Mouse (Mus musculus) bone marrow macrophage, adult 2 months (primary cell): ENCODE data around the gene Kcnk15.

ENCODE experiments used
- CTCF ChIP-seq: IDR thresholded peaks from 2 replicates; pipeline ENCODE4 v1.5.1; 2012; ENCODE audit warnings: low read depth, mild to moderate bottlenecking, low read length, moderate library complexity
- POLR2A ChIP-seq: IDR thresholded peaks from 2 replicates; pipeline ENCODE4 v1.6.1; 2012; ENCODE audit warnings: mild to moderate bottlenecking, low read depth, low read length, borderline replicate concordance

- TF ChIP-seq CTCF (no peak), POLR2A (no peak)
Measured at GRCm38 (mm10) chr2:163901043-163901442, 47.6 kb downstream of the Kcnk15 start.
